Mouse (Mus musculus): ENCODE measurements at regions not wholly inside any gene's neighbourhood (a gene's known extent, or its start where the extent isn't known, plus 50 kb on each side); places are given as distances from the start of the nearest gene placed in this dataset.

DNA sequence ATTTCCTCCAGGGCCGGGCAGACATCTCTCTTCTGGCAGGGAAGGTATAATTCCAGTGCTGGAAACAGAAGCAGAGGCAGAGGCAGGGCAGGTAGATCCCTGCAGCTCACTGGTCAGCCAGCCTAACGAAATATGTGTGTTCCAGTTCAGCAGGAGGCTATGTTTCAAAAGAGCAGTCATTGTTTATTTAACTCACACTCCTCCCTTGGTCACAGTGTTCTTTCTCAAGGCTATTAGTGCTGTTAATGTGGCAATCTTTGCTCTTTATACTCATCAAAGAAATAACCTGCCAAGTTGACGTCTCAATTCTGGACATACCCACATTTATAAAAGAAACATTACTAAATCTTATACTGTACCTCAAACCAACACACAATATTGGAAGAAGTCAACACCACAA, 253.3 kb upstream of the Adgrl3 start:
- no peak for DNase-seq (ENCODE audit: extremely low spot score in 1 of 2, low spot score in 1 of 2)

DNA sequence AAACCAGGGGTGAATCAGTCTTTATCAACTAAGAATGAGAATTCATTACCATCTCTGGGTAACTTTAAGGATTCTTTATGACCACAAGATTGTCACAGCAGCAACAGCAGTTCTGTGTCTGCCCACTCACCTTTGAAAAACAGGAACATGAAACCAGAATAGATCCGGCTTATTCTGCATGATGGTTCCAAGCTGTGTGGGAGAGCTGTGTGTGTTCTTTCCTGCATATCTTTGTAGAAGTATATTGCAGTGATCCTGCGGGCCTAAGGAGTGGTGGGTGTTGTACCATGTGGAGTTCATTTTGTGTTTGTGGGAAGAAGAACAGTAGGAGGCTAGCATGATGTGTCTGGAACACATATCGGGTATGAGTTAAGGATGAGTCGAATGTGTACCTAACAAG, 236.0 kb upstream of the Adgrl3 start:
- peak; percentile 83 to 91 for DNase-seq (ENCODE audit: extremely low spot score in 1 of 2, low spot score in 1 of 2)

DNA sequence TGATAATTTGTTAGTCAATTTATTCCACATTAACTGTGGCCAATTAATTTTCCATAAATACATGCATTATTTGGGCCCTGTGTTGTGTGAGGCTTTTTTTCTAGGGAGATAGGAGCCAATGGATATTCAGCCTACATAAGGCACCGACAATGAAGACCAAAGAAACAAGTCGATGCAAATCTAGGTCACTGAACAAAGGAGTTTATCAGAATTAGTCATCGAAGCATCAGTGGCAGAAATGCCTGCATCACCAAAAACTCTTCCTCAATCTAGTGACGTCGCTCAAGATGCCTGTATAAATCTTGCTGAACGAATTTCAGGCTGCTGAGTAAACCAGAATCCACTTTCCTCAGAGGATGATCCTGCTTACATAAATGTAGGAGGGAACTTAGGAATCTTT, 235.2 kb upstream of the Adgrl3 start:
- DNase-seq (ENCODE audit: extremely low spot score in 1 of 2, low spot score in 1 of 2) = peak in 1 of 2 experiments; percentile 2

DNA sequence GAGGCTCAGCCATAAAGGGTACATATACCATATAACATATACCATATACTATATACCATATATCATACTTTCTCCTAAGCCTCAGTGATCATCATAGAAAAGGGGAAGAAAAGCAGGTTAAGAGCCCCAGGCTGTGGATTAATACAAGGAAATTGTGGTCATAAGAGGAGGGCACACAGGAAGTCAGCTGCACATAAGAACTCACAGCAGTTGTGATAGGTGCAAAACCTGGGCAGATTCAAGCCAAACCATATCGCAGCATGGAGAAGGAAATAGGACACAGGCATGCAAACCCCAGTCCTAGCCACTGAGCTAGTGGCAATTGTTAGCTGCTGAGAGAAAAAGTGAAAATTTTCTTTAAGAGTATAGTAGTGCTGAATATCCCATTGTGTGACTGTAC, 228.3 kb upstream of the Adgrl3 start:
- DNase-seq (ENCODE audit: extremely low spot score in 1 of 2, low spot score in 1 of 2) = no peak

DNA sequence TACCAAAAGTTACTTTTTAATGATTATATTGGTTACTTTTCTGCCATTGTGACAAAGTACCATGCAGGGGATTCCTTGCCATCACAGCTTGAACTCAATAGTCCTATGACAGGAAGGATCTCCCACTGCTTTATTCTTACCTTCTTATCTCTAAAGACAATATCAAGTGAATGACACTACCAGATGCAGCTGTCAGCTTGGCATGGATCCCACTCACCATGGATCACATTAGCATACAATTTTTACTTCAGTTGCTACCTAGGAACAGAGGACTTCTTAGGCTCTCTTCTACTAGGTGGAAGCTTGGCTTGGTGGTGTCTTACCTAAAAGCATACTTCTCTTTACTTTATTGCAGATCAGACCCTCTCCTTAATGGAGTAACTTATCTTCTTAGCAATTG, 220.2 kb upstream of the Adgrl3 start:
- DNase-seq (ENCODE audit: extremely low spot score in 1 of 2, low spot score in 1 of 2) = no peak

DNA sequence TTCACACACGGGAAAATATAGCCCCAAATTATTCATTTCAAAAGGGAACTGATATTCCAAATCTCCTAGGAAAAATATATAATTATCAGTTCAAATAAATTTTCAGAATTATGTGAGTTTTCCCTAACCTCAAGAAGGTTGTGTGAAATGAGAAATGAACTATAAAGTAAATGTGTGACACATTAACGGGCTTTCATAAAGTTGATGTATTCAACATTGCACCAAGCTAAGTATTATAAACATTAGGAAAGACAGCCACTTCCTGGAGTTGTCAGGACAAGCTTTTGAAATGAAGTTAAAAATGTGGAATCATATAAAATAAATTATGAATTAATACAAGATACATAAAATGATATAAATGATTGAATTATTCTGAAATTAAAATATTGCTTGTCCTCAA, 207.0 kb upstream of the Adgrl3 start:
- no peak for DNase-seq (ENCODE audit: extremely low spot score in 1 of 2, low spot score in 1 of 2)

DNA sequence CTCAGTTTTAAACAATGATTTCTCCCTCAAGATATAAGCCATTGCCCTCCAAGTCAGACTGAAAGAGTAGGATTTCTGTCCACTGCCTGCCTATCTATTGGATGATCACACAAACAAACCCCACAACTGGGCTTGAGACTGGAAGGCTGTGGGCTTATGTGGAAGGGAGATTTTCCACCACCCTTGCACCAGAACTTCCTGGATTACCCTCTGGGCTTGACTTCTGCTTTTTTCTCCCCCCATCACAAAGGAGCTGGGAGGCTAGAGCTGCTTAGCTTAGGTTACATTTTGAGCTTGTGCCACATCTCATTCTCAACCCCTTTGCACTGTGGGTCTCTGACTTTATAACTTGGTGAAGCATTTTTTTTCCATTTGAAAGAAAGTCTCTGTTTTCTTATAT, 200.7 kb upstream of the Adgrl3 start:
- no peak for DNase-seq (ENCODE audit: extremely low spot score in 1 of 2, low spot score in 1 of 2)

DNA sequence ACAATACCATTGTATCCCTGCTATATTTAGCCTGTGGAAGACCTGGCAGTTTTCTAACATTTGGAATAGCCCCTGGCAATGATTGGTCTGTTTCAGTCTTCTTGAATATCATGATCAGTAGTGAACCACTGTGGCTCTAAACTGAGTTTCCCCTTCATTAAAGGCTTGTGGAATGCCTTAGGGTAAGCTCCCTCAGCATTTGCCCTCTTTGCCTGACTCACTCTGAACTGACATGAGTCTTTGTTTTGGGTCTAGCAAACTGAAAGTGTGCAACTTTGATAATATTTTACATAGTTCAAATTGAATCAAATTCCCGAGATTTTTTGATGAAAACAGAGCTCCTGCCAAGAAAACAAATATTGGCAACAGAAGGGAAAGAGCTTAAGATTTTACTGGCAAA, 177.4 kb upstream of the Adgrl3 start:
- no peak for DNase-seq (ENCODE audit: extremely low spot score in 1 of 2, low spot score in 1 of 2)

DNA sequence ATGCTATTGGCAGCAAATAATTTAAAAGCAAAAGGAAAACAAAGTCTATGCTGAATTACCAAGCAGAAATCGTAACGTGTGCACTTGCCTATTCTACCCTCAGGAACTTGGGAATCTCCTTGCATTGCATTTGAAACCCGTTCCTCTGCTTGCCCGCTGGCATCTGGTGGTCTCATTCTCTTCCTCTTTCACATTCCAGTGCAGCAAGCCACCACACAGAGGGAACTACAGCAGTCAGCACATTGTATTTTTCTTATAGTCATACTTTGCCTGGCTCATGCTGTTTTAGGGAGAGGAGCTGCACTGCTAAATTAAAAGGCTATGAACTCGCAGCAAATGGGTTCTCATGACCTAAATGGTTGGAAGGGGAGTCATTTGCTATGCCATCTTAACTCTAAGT, 164.9 kb upstream of the Adgrl3 start:
- DNase-seq (ENCODE audit: extremely low spot score in 1 of 2, low spot score in 1 of 2) = no peak

DNA sequence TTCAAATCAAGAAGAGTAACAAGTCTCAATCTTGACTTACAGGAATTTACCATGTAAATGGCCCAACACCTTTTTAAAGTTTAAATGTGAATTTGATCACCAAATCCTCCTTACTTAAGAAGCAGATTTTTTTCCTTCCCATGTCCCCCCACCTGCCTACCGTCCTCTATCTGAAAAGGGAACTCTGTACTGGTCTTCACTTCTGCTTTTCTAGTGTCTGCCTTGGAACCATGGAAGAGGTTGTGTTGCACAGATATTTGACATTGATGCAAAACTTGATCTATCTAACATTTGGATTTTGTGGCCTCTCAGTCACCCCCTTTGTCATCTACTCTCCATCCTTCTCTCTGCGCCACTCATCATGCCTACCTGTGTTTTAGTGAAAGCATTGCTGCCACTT, 143.3 kb upstream of the Adgrl3 start:
- DNase-seq (ENCODE audit: extremely low spot score in 1 of 2, low spot score in 1 of 2) = no peak

DNA sequence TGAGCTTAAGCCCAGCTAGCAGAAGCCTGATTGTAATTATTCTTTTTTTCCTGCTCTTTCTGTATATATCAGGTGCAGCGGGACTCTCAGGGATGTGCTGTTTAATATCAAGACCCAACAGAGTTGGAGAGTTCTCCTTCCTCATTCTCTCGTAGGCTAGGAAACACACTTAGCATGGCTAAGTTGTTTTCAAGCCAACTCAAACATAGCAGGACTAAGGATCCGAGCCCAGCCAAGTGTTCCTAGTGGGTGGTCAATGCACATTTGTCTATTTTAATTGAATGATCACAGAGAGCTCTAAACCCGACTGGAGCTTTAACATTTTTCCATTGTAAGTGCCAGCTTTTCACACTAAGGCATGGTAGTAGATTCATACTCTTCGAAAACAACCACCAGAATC, 121.7 kb upstream of the Adgrl3 start:
- DNase-seq (ENCODE audit: extremely low spot score in 1 of 2, low spot score in 1 of 2) = no peak

DNA sequence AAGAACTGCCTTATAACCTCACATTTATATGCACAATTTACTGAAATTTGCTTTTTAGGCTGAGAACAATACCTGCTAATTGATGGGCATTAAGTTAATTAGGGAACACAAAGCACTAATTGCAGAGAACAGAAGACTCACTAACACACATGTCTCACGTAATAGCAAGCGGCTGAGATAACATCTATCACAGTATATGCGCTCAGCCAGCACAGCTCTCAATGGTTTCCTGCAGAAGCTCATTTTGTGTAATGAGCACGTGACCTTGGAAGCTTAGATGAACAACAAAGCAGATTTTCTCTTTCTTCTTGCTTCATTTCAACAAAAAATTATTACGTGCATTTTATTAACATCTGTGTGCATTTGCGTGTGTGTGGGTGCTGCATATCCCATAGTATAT, 111.2 kb upstream of the Adgrl3 start:
- DNase-seq (ENCODE audit: extremely low spot score in 1 of 2, low spot score in 1 of 2) = no peak

DNA sequence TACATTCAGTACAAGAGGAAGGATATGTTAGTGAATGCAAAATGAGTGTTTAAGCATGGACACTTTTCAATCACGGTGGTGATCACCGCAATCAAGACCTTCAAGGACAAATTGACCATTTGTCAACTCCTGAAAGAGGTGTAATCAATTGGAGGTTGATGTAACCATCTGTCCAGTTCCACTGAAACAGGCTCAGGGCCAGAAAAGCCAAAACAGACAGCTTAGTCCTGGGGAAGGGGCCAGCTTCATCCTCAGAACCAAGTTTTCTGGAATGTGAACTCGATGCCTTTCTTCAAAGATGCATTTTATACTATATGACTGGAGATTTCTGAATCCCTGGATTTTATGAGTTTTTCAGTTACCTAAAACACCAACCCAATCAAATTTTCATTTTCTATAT, 81.1 kb upstream of the Adgrl3 start:
- no peak for DNase-seq (ENCODE audit: extremely low spot score in 1 of 2, low spot score in 1 of 2)

DNA sequence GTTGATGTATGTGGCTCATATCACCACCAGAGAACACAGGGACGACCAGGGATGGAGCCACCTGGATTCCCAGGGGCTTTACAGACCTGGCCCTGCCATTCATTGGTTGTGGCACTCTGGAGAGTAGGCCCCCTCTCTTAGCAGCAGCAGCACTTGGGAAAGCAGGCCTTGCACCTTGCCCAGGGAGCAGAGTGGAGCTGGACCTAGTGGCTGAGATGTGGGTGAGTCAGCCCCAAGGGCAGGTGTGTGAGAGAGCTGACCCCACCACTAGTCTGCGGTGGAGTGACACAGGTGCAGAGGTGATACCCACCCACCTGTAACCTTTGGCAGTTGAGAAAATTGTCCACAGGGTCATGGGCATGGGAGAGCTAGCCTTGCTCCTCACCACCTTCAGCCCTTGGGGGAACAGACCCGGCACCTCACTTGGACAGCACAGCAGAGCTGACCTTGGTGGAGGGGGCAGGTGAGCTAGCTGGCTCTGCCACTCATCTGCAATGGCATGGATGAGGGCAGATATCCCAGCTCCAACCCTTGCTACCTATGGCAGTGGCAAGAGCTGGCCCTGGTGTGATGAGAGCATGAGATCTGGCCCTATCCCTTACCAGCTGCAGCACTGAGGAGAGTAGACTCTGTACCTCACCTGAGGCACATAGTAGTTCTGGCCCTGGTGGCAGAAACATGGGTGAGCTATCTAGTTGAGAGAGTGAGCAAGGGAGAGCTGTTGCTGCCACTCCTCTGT, 67.9 kb upstream of the Adgrl3 start:
- DNase-seq (ENCODE audit: extremely low spot score in 1 of 2, low spot score in 1 of 2) = no peak

DNA sequence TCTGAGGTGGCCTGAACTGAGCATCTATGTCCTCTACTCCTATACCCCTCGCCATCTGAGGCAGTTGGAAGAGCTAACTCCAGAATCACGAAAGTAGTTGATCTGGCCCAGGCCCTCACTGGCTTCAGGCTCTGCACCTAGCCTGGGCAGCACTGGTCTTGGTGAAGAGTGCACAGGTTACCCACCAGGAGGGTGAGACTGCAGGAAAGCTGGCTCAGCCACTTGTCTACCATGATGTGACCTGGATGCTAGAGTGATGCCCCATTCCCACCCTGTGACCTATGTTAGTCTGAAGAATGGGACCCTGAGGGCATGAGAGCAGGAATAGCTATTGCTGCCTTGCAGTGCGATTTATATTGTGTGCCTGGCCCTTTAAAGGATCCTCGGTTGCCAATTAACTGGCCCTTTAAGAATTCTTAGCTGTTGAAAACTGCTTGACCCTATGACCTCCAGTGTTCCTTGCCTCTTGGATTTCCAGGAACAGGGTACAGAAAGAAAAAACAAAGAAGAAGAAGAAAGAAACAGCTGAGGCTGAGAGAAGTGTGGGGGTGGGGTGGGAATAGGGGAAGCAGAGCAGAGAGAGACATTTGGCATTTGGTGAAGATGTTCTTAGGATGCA, 67.2 kb upstream of the Adgrl3 start:
- no peak for DNase-seq (ENCODE audit: extremely low spot score in 1 of 2, low spot score in 1 of 2)

Data from frontal cortex, adult 2 months (tissue).